Mouse (Mus musculus): ENCODE measurements around the gene Tubb4b. TPM values are rescaled to one million over a fixed set of nuclear protein-coding genes. Genes with fewer than 3 reads are reported as not detected.
A peak's percentile ranks its signal among the peaks of the same experiment; 100 is the strongest.

Gene Tubb4b
- total RNA-seq, 4 experiments from 2014 or later: 332 to 365 (median 345) TPM

DNA sequence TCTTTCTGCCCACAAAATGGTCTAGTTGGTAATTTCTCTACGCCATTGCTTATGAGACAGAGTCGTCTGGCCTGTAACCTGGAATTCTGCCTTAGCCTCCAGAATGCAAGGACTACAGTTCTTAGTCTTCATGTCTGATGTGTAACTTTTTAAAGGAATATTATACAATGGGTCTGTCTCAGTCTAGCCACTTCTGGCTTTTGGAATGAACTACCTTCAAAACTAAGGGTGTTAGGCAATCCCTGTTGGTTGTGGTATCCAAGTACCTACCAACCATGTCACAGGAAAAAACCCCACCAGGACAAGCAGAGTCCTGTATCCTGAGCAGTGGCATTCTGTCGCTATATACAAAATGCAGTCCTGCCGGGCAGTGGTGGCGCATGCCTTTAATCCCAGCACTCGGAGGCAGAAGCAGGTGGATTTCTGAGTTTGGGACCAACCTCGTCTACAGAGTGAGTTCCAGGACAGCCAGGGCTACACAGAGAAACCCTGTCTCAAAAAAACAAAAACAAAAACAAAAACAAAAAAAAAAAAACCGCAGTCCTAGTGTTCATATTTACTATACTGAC, 1.4 kb upstream of the Tubb4b start:
- DNase-seq (ENCODE audit: low spot score in 2 of 2): no peak

DNA sequence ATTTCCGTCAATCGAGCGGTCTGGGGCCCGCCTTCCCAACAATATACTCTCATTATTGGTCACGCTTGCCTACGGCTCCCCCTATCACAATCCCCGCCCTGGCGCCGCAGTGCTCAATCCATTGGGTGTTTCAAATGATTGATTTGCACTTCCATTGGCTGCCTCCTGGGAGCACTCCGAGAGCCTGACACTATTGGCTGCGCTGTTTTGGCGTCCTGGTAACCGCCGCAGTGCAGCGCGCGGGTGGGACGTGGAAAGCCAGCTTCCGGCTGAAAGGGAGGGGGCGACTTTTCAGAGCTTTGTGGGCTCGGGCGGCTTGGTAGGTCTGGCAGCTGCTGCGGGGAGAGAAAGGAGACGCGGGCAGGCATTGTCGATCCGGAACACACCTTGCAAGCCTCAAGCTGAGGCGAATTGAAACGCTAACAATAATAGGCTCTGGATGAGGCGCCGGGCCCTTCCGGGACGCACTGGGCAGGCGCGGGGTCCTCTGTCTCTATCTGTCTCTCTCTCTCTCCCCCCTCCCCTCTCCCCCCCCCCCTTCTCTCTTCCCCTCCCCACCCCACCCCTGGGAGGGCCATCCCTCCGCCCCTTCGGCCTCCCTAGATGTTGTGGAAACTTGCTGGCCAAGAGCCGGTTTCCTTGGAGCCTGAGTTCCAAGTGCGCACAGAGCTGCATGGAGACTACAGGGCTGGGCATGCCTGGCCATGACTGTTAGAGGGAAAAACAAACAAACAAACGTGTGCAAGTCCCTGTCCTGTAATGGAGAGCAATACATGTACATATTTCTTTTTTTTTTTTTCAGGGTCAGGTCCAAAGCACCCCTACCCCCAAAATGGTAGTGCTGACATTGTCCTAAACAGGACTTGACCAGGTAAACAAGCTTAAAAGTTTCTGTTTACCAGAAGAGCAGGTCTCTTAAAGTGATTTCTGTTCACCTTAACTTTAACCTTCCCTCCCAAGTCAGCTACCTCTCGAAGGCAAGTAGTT, 557 bp upstream of the Tubb4b start:
- DNase-seq (ENCODE audit: low spot score in 2 of 2): peak; percentile 95 to 100

DNA sequence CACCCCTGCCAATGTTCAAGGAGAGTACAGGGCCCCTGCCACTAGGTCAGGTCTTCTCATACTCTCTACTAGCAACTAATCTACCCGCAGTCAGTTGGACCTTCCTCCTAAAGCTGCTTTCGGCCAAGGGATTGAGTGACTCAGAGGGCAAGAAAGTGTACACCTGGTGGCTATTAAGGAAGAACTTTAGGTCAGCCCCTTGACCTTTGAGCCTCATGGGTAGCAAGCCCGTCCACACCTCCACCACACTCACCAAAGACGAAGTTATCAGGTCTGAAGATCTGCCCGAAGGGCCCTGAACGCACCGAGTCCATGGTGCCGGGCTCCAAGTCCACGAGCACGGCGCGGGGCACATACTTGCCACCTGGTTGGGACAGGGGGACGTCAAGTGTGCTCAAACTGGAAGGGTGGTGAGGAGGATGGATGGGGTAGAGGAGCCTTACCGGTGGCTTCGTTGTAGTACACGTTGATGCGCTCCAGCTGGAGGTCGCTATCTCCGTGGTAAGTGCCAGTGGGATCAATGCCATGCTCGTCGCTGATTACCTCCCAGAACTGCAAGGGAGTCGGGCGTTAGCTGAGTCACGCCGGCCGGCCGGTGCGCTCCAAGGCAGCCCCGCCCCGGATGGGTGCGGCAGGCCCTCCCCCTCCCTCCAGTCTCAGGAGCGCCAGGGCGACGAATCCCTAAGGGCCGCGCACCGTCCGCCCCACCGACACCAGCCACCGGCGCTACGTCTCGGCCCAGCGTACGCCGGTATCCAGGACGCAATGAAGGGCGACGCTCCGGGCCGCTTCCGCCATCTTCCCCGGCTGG, 616 bp downstream of the Tubb4b start:
- peak in 1 of 2 experiments; percentile 83 for DNase-seq (ENCODE audit: low spot score in 2 of 2)

DNA sequence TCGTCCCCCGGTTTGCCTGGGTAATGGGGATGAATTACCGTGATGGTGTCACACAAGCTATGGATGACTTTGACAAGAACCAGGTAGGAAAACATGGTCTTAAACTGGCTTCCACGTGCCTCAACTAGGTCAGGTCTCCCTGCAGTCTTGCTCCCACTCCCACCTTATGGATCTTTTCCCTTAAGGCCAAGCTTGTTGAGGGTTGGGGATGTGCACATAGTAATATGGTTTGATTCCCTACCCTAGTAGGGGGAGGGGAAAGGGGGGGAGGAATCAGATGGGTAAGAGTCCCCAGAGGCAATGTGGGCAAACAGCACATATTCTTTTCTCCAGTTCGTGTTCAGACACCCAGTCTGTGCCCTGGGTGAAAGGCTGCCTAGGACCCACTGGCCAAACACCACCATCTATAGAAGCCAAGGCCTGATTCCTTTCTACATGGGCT, 3.1 kb downstream of the Tubb4b start:
- no peak for DNase-seq (ENCODE audit: low spot score in 2 of 2)

DNA sequence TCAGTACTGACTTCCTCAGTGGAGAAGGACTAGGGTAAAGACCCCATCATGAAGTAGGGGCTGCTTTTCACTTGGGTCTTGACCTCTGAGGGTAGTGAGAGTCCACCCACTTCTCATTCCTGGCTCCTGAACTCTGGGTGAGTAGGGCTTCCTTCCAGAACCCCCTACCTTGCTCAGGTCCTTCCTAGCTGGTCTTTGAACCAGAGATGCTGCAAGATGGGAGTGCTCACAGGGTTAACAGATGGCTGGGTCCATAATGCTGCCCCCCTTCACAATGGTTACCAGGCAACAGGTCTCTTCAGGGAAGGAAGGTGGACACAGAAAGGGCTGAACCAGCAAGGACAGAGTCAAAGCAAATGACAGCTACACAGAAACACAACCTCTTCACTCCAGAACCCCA, 6.1 kb downstream of the Tubb4b start, which contains the start of gene Fam166a:
TSS of gene Fam166a (plus strand) at position 301 of the 400 bp plus-strand sequence.
- no peak for DNase-seq (ENCODE audit: low spot score in 2 of 2)

DNA sequence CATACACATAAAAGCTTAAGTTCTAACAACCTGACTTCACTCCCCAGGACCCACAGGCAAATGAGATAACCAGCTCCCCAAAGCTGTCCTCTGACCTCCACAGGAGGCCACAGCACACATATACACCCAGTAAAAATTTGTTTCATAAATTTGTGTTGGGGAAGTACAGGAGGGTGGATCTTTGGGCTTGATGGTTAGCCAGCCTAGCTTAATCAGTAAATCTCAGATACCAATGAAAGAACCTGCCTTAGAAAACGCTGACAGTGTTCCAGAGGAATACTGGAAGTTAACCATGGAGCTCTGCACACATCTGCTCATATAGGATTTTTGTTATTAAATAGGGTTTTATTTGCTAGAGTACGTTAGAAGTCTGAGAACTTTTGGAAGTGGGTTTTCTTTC, 6.8 kb downstream of the Tubb4b start:
- DNase-seq (ENCODE audit: low spot score in 2 of 2): no peak

DNA sequence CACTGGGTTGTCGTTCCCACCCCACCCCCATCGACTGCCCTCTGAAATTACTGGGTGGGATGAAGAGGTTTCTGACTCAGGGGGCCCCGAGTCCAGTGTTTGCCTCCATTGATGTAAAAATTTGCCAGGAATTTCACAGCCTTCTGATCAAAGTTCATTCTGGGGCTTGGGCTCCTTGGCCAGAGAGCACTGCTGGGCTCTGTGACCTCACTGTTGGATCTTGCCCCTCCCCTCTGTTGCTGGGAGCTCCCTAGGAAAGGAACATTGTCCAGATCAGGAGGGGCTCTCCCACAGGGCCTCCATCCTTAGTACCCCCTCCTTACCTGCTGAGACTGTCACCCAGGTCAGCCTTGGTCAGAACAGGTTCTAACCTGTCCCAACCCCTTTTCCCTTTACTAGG, 10.1 kb downstream of the Tubb4b start, which contains the start of gene Stpg3:
TSS of gene Stpg3 (minus strand) at position 194 of the 400 bp plus-strand sequence.
- DNase-seq (ENCODE audit: low spot score in 2 of 2): no peak

DNA sequence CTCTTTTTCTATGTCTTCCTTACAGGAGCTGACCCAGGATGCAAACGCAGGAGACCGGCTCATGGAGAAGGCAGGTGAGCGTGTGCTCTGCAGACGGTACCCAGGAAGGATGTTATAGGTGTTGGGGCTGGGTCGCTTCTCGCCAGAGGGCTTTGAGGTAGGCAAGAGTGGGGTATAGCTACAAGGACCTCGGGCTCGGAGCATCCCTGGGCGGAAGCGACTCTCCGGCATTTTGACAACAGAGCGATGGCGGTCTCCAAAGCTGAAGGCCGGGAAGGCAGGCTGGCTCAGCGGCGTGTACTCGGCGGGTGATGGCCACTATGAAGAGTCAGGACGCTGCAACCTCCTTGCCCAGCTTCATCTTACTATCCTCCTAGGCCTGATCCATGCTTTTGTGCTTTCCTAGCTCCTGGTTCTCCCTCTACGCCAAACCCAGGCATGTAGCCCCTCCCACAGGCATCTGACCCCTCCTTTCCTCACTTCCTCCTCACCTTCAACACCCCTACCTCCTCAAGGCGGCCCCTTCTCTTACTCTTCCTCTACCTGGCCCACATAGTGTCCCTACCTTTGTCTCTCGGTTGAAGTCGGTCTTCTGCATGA, 11.1 kb downstream of the Tubb4b start:
- no peak for DNase-seq (ENCODE audit: low spot score in 2 of 2)

DNA sequence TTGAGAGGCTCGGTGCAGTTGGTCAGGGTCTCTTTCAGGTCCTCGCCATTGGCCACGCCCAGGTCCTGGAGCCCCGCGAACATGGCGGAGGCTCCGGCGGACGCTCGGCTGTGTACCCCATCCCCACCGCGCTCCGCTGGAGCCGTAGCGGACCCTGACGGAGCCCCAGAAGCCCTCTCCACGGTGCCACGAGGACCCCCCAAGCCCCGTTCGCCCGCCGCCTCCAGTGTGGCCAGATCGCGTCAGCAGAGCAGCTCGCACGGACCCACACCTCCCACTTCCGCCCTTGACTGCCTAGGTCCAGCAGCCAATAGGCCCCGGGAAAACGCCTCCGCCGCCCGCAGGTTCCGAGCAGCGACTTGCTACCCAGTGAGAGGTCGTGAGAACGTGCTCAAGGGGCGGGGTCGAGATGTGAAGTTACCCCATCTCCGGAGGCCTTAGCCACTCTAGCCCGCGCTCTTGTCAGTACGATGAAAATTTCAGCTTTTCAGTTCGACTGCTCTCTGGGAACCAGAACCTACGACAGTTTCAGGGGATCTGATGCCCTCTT, 13.3 kb downstream of the Tubb4b start, which contains the start of gene Nelfb:
TSS of gene Nelfb (minus strand) at position 369 of the 550 bp plus-strand sequence.
- DNase-seq (ENCODE audit: low spot score in 2 of 2): peak; percentile 71 to 78

DNA sequence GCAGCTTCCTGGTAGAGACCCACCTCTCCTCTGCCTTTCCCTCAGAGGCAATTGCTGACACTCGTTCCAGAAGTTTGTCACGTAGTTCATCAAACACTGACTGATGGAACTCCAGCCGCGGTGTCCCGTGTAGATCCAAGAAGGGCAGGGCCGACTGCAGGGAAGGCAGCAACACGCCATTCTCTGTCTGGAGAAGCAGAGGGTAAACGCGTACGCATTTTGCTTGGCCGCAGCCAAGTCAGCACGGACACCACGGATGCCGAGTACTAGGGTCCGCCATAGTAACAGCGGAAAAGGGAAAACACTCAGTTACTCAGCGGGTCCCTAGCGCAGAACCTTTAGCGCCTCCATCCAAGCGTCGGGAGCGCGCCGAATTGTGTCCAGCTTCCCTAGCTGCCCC, 13.8 kb downstream of the Tubb4b start:
- DNase-seq (ENCODE audit: low spot score in 2 of 2): no peak

DNA sequence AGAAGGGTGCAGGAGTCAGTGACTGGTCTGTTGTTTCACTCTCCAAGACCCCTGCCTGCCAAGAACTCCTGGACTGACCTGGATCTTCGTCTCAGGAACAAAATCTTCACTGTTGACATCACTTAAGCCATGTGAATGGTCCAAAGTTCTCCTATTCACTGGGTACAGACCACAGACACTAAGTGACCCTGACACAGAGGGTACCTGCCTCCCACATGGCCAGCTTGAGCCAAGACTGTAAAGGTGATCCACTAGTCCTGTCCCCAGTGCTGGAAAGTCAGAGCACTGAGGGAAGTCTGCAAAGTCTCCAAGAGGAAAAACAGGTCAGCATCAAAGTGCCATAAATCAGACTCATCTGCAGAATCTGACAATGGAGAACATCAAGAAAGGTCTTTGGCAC, 16.9 kb downstream of the Tubb4b start:
- DNase-seq (ENCODE audit: low spot score in 2 of 2): no peak

DNA sequence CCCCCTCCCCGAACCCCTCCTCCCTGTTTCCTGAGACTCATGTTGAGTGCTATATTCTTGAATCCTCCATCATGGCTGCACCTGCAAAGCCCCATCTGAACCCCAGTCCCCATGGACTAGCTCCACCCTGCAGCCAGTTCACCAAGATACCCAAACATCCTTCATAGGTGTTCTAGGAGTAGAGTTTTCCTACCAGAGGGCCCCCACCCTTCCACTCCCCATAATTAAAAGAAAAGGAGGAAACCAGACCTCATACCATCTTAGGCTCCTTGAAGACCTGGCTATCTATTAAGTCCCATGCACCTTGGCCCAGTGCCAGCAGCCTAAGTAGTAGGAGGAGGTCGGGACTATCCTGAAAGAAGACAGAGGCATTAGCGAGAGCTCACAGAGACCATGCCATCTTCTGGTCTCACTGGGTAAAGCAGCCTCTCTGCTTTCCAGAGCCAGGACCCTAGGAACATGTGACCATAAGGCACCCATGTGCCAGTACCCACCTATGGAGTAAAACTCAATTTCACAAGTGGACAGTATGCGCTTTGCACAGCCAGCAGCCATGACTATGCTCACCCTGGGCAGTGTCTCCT, 20.8 kb downstream of the Tubb4b start:
- DNase-seq (ENCODE audit: low spot score in 2 of 2): no peak

DNA sequence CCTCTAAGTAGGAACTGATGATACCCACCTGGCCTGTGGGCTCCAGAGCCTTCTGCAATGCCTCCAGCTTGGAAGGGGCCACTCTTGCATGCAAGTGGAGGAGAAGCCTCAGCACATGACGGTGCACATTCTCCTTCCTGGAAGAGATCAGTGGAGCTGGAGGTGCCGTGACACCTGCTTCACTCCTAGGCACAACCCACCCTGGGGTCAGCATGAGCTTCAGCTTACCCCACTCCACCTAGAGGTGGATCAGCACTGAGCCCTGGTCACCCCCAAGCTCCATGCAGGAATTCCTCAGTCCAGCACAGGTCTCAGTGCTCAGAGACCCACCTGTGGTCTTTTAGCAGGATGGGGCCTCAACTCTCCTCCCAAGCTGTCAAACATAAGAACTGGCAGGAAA, 23.9 kb downstream of the Tubb4b start:
- no peak for DNase-seq (ENCODE audit: low spot score in 2 of 2)

DNA sequence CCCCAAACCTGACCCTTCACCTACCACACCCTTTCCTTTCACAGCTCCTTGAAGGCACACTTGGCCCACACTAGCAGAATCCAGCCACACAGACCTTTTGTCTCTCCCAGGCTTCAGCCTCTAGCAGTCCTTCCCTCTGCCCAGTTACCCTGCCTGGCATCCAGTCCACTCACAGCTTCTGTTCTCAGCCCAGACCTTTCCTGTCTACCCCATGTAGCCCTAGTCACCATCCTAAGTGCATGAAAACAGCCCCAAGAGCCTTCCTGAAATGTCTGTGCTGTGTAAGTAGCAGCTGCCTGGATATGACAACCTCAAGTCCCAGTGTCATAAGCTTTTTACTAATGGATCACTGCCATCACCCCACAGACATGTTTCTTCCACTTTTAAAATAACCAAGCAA, 26.6 kb downstream of the Tubb4b start:
- no peak for DNase-seq (ENCODE audit: low spot score in 2 of 2)

DNA sequence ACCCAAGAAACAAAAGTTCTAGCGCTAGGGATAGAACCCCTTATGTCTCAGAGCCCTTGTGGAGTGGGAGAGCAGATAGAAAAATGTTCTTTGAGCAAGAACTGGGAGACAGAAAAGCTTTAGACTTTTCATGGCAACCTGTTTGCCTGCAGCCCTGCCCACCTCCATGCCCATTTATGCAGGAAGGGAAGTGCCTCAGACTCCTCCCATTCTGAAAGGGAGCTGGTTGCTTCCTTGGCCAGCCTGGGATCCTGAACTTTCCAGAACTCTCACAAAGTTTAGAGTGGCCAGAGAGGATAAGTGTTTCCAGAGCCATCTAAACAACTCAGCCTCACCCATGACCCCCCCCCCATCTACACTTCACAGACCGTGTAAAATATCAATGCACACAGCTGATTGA, 27.3 kb downstream of the Tubb4b start:
- DNase-seq (ENCODE audit: low spot score in 2 of 2): no peak

DNA sequence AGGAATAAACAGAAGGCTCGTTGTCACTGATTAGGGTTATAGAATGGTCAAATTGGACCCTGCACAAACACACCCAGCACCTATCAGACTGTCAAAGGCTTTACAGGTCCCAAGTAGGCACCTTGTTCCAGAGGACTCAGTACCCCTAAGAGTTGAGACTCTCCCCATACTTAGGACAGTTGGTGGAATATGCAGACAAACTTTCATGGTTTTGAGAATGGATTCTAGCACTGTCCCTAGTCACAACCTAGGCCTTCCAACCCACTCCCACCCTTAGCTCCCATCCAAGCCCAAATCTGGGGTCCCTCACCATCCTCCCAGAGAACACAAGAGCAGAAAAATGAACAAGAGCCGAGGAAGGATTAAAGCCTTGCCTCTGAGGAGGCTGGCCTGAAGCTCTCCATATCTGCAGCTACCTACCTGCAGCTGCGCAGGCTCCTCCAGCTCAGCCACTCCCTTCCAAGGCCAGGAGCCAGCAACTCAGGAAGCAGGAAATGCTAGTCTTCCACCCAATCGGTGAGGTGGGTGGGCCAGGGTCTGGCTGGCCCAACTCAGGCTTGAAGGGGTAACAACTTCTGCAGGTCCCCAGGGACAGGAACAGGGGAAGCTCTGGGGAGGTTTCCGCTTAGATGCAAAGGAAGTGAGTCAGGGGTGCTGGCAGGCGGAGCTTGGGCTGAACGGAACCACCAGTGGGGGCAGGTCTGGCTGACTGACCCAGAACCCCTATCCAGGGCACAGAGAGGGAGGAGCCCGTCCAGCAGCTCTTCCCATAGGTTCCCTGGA, 28.1 kb downstream of the Tubb4b start, which contains the start of gene Tor4a:
TSS of gene Tor4a (minus strand) at position 715 of the 783 bp plus-strand sequence.
- no peak for DNase-seq (ENCODE audit: low spot score in 2 of 2)

DNA sequence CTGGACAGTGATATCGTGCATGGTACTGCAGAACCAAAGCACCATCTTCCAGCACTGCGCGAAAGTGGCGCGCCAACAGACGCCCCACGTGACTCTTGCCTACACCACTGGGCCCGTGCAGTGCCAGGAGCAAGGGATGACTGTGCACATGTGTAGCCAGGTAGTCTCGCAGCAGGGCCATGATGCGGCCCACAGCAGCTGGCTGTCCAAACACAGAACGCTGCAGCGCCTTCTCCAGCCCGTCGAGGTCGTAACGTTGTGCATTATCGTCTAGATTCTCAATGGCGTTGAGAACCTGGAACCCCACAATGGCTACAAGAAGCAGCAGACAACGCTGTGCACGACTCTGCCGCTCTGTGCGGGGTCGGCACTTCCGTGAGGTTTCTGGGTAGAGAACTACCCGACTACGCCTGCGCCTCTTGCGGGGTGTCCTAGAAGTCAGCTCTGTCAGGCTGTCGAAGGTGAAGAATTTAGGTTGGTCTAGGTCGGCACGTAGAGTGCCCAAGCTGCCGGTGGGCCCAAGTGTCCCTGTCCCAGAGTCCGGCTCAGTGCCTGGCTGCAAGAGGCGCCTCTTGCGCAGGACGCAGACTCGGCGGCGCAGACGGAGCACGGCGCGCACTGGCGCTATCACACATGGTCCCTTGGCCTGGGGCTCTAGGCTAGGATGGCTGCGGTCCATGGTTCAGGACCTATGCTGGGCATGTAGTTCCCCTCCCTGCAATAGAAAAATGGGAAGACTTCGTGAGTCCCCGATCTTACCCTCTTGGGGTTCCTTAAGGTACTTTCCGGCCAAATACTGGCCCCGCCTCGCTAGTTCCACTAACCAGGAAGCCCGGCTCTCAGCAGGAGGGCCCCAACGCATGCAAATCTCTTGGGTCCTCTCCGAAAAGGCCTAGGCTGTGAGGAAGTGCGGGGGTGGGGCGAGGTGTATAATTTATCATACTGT, 29.0 kb downstream of the Tubb4b start:
- no peak for DNase-seq (ENCODE audit: low spot score in 2 of 2)

DNA sequence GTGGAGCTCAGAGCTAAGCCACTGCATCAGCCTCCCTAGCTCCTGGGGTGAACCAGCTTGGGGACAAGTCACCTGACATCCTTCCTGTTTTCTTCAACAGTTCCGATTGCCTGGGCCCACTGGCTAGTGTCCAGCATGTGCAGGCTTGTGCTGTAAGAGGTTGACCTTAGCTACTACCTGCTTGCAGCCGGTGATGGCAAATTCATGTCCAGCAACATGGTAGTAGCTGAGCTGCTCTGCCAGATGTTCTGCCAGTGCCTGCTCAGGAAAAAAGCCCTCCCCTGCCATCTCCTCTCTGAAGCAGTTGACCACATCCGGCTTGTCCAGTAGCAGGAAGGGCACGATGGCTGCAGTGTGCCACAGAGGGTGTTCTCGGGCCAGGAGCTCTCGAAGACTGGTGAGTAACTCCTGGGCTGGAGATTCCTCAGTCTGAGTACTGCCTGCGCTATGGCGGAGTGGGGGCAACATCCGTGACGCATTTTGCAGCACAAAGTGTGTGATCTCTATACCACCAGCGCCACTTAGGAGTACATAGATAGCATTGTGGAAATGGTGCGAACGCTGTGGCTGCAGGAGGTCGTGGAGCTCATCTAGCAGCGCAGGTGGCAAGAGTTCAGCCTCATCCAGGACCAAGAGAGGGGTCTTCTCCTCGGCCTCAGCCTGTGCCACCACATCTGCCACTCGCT, 29.9 kb downstream of the Tubb4b start:
- no peak for DNase-seq (ENCODE audit: low spot score in 2 of 2)

Data from left cerebral cortex, adult 8-10 months (tissue).